Mouse (Mus musculus) kidney, embryonic 14.5 days (tissue): ENCODE data around the gene Ablim1. TPM values are rescaled to one million over a fixed set of nuclear protein-coding genes. Genes with fewer than 3 reads are reported as not detected.

ENCODE experiments used
- ATAC-seq: fragments of 200-750 bp; cut with Nextera tagmentation; 2 replicates; pipeline ENCODE4 v1.8.0; 2017; ENCODE audit warnings: moderate number of reproducible peaks, mild to moderate bottlenecking, moderate TSS enrichment, moderate library complexity; ENCODE audit not compliant: low FRiP score, low TSS enrichment
- H3K27ac ChIP-seq: fragments of 300-500 bp; sonication (generic); 2 replicates; pipeline ENCODE4 v1.5.1; 2014; ENCODE audit warnings: low read depth, mild to moderate bottlenecking, low read length, moderate library complexity, mixed read lengths
- H3K27me3 ChIP-seq: fragments of 300-500 bp; sonication (generic); 2 replicates; pipeline ENCODE4 v1.6.1; 2014; ENCODE audit warnings: mild to moderate bottlenecking, low read length; ENCODE audit not compliant: control insufficient read depth, insufficient read depth
- H3K36me3 ChIP-seq: fragments of 300-500 bp; sonication (generic); 2 replicates; pipeline ENCODE4 v1.6.1; 2014; ENCODE audit warnings: low read length, mixed read lengths; ENCODE audit not compliant: control insufficient read depth, insufficient read depth
- H3K4me1 ChIP-seq: fragments of 300-500 bp; sonication (generic); 2 replicates; pipeline ENCODE4 v1.6.1; 2014; ENCODE audit warnings: low read length, mixed read lengths; ENCODE audit not compliant: control insufficient read depth, insufficient read depth
- H3K4me2 ChIP-seq: fragments of 300-500 bp; sonication (generic); replicated peaks from 2 replicates; pipeline ENCODE4 v1.6.1; 2014; ENCODE audit warnings: low read depth, mild to moderate bottlenecking, low read length
- H3K4me3 ChIP-seq: fragments of 300-500 bp; sonication (generic); 2 replicates; pipeline ENCODE4 v1.5.1; 2014; ENCODE audit warnings: mild to moderate bottlenecking, low read length
- H3K9ac ChIP-seq: fragments of 300-500 bp; sonication (generic); 2 replicates; pipeline ENCODE4 v1.6.1; 2014; ENCODE audit warnings: low read depth, mild to moderate bottlenecking, low read length, moderate library complexity
- H3K9me3 ChIP-seq: fragments of 300-500 bp; sonication (generic); 2 replicates; pipeline ENCODE4 v1.6.1; 2016; ENCODE audit warnings: low read length; ENCODE audit not compliant: control insufficient read depth
- WGBS: fragments of 180-500 bp; shearing (Covaris S2); extraction: QIAGEN DNeasy Blood & Tissue Kit; methylation state at CpG from one replicate; pipeline ENCODE4 v1.1.7; 2014; 5-methylcytosine and 5-hydroxymethylcytosine counted together
- polyA plus RNA-seq: library from polyadenylated mRNA; unstranded; fragments of >200 nt; fragmentation: Nextera tagmentation; extraction: Ambion mirVana; gene quantifications from 2 replicates; pipeline ENCODE4 v1.2.1, GENCODE M21; 2014

Ablim1 gene
- polyA plus RNA-seq, 1 experiment from 2014 or later, result 36.0 TPM

DNA sequence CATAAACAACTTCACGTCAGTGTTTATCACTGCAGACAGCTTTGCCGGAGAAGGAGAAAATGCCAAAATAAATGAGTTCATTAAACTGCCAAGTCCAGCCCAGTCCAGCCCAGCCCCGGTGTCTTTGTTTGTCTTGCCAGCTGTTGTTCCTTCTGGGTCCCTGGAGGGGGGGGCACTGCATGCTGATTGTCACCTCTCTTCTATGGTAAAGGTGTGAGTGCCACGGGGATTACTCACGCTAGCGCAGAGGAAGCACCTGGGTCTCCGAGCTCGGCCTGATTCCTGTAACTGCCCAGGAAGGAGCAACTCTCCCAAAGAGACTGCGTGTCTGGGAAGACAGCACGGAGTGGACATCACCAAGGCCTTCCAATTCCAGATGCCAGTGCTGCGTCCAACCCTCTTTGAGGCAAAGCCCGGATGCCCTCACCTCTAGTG is 12.7 kb downstream of the Ablim1 start:
- ATAC-seq, result no peak
- Histone ChIP-seq H3K9me3 (no peaks in the 10 kb centered on the region), H3K36me3 (no peaks in the 10 kb centered on the region), H3K4me1 (no peaks in the 10 kb centered on the region), H3K27me3 (no peaks in the 10 kb centered on the region), H3K9ac (no peak overlapping the region), H3K27ac (no peak overlapping the region), H3K4me2 (no peak overlapping the region), H3K4me3 (no peak overlapping the region)
- 63% methylated on average over 12 of the region's 12 CpGs for WGBS

- H3K27ac ChIP-seq, result no peak overlapping the region
- WGBS, result 73% methylated on average over 5 of the region's 5 CpGs
- no peak; the same call in 1 of the 2 replicates for ATAC-seq
Observed at GRCm38 (mm10) chr19:57298006-57298405, 16.7 kb downstream of the Ablim1 start.

GRCm38 (mm10) chr19:57297447-57297846 is 17.3 kb downstream of the Ablim1 start:
- no peak overlapping the region for H3K4me3 ChIP-seq
- H3K9me3 ChIP-seq, result no peaks in the 10 kb centered on the region
- no peaks in the 10 kb centered on the region for H3K27me3 ChIP-seq
- H3K4me1 ChIP-seq, result no peaks in the 10 kb centered on the region
- H3K27ac ChIP-seq, result no peak overlapping the region
- 90% methylated on average over 9 of the region's 9 CpGs for WGBS
- H3K4me2 ChIP-seq, result no peak overlapping the region
- ATAC-seq, result no peak
- no peaks in the 10 kb centered on the region for H3K36me3 ChIP-seq
- H3K9ac ChIP-seq, result no peak overlapping the region

More at GRCm38 (mm10) chr19:57298006-57298405, 16.7 kb downstream of the Ablim1 start:
- Histone ChIP-seq H3K9me3 (no peaks in the 10 kb centered on the region), H3K4me2 (no peak overlapping the region), H3K36me3 (no peaks in the 10 kb centered on the region), H3K27me3 (no peaks in the 10 kb centered on the region), H3K9ac (no peak overlapping the region), H3K4me1 (no peaks in the 10 kb centered on the region), H3K4me3 (no peak overlapping the region)

GRCm38 (mm10) chr19:57296539-57296938 is 18.2 kb downstream of the Ablim1 start:
- Histone ChIP-seq H3K9me3 (no peaks in the 10 kb centered on the region), H3K9ac (no peak overlapping the region), H3K27ac (no peak overlapping the region), H3K4me2 (no peak overlapping the region), H3K27me3 (no peaks in the 10 kb centered on the region), H3K4me3 (no peak overlapping the region), H3K4me1 (no peaks in the 10 kb centered on the region), H3K36me3 (no peaks in the 10 kb centered on the region)
- ATAC-seq, result no peak
- 93% methylated on average over 5 of the region's 5 CpGs for WGBS

- Histone ChIP-seq H3K4me3 (no peak overlapping the region), H3K9me3 (no peaks in the 10 kb centered on the region)
- WGBS, result 59% methylated on average over 9 of the region's 9 CpGs
Observed at GRCm38 (mm10) chr19:57295521-57295920, 19.2 kb downstream of the Ablim1 start.

DNA sequence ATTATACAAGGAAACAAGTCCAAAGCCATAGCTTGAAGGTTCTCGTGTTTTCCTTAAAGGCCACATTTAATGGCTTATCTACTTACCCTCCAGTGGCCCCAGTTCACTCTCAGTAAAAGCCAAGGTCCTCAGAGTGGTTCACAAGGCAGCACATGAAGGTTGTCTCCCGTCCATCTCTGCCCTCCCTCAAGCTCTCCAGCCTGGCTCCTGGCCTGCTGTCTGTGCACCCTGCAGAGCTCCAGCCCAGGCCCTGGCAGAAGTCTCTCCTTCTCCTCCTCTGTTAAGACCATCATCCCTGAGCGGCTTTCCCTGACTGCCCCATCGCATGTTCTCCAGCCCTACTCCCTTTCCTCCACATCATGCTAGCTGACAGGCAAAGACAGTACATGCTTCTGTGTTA is 20.4 kb downstream of the Ablim1 start:
- Histone ChIP-seq H3K9me3 (no peaks in the 10 kb centered on the region), H3K9ac (no peak overlapping the region), H3K27me3 (no peaks in the 10 kb centered on the region), H3K27ac (no peak overlapping the region), H3K4me1 (0 out of 2 replicates have a peak, but pooled peaks cover 4% of the 10 kb centered on the region), H3K4me3 (no peak overlapping the region), H3K36me3 (no peaks in the 10 kb centered on the region), H3K4me2 (no peak overlapping the region)
- 81% methylated on average over 4 of the region's 4 CpGs for WGBS
- no peak for ATAC-seq

More at GRCm38 (mm10) chr19:57295521-57295920, 19.2 kb downstream of the Ablim1 start:
- no peak overlapping the region for H3K27ac ChIP-seq
- H3K36me3 ChIP-seq, result no peaks in the 10 kb centered on the region
- H3K27me3 ChIP-seq, result no peaks in the 10 kb centered on the region
- H3K9ac ChIP-seq, result no peak overlapping the region
- no peak for ATAC-seq
- H3K4me2 ChIP-seq, result no peak overlapping the region
- no peaks in the 10 kb centered on the region for H3K4me1 ChIP-seq

GRCm38 (mm10) chr19:57293737-57294136 is 21.0 kb downstream of the Ablim1 start:
- no peaks in the 10 kb centered on the region for H3K9me3 ChIP-seq
- H3K4me2 ChIP-seq, result no peak overlapping the region
- H3K27me3 ChIP-seq, result no peaks in the 10 kb centered on the region
- H3K36me3 ChIP-seq, result no peaks in the 10 kb centered on the region
- ATAC-seq, result no peak
- no peak overlapping the region for H3K4me3 ChIP-seq
- no peak overlapping the region for H3K9ac ChIP-seq
- 30% methylated on average over 7 of the region's 7 CpGs for WGBS
- no peak overlapping the region for H3K27ac ChIP-seq
- 0 out of 2 replicates have a peak, but pooled peaks cover 5% of the 10 kb centered on the region for H3K4me1 ChIP-seq

GRCm38 (mm10) chr19:57283310-57283709 is 31.4 kb downstream of the Ablim1 start:
- Histone ChIP-seq H3K9me3 (peaks cover 3% of the 10 kb centered on the region; the same call in 1 of the 2 replicates), H3K27me3 (no peaks in the 10 kb centered on the region), H3K27ac (no peak overlapping the region), H3K9ac (no peak overlapping the region), H3K4me3 (no peak overlapping the region), H3K4me2 (no peak overlapping the region), H3K4me1 (no peaks in the 10 kb centered on the region), H3K36me3 (no peaks in the 10 kb centered on the region)
- no peak for ATAC-seq
- 68% methylated on average over 3 of the region's 3 CpGs for WGBS

- H3K27ac ChIP-seq, result no peak overlapping the region
- H3K36me3 ChIP-seq, result no peaks in the 10 kb centered on the region
- no peak for ATAC-seq
- H3K4me3 ChIP-seq, result no peak overlapping the region
- 72% methylated on average over 5 of the region's 5 CpGs for WGBS
- H3K9me3 ChIP-seq, result peaks cover 3% of the 10 kb centered on the region; the same call in 1 of the 2 replicates
- no peak overlapping the region for H3K9ac ChIP-seq
- no peaks in the 10 kb centered on the region for H3K4me1 ChIP-seq
- no peaks in the 10 kb centered on the region for H3K27me3 ChIP-seq
- H3K4me2 ChIP-seq, result no peak overlapping the region
Observed at GRCm38 (mm10) chr19:57282642-57283041, 32.1 kb downstream of the Ablim1 start.
